Mouse (Mus musculus) NIH3T3 (cell line): ENCODE data around the gene Proser2.

Experiments used
- DNase-seq: peaks from one replicate; pipeline ENCODE4 v3.0.0-alpha.2; 2012; ENCODE audit warnings: low read depth

Proser2 gene

DNA sequence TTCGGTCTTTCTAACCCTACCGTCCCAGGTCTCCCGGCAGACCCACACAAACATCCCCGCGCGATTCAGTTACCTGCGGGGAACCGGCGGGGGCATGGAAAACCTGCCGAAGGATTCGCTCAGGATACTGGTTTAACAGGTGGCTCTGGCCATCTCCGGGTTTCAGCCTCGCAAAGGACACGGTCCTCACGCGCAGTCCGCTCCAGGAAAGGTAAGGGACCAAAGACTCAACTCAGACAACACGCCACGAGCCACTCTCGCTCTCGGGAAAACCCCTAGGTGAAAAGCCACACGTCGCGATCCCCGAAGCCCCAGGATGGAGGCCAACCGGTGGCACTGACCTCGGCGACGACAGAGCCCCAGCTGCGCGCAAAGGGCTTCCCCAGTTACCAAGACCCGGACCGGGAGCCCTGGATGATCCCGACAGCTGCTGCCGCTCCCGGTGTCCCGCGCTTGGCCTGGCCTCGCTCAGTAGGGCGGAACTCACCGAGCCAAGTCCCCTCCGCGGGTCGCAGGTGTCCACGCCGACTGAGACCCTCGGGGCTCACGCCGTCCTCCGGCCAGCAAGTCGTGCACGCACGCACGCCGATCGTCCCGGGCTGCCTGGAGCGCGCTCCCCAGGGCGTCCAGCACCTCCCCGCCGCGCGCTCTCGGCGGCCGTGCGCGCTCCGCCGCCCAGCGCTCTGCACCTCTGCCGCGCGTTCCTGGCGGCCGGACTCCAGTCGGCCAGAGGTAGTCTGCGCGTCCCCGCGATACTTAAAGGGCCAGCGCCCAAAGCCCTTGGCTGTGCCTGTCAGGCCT lies at the start of gene Proser2:
Gene Proser2, minus strand, starts transcription at position 657 of the 801 bp plus-strand sequence.
- DNase-seq = peak; percentile 69

DNA sequence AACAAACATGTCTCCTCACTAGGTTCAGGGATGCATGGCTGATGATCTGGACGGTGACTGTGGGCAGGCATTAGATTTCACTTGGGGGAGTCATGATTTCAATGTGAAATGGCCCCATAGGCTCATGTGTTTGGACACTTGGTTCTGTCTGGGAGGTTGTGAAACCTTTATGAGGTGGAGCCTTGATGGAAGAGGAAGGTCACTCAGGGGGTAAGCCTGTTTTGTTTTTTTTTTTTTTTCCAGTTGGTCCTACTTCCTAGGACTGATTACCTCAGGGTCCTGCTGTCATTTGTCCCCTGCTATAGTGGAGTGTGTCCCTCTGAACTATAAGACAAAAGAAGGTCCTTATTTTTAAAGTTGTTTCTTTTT lies 49.7 kb upstream of the Proser2 start:
- no peak for DNase-seq

DNA sequence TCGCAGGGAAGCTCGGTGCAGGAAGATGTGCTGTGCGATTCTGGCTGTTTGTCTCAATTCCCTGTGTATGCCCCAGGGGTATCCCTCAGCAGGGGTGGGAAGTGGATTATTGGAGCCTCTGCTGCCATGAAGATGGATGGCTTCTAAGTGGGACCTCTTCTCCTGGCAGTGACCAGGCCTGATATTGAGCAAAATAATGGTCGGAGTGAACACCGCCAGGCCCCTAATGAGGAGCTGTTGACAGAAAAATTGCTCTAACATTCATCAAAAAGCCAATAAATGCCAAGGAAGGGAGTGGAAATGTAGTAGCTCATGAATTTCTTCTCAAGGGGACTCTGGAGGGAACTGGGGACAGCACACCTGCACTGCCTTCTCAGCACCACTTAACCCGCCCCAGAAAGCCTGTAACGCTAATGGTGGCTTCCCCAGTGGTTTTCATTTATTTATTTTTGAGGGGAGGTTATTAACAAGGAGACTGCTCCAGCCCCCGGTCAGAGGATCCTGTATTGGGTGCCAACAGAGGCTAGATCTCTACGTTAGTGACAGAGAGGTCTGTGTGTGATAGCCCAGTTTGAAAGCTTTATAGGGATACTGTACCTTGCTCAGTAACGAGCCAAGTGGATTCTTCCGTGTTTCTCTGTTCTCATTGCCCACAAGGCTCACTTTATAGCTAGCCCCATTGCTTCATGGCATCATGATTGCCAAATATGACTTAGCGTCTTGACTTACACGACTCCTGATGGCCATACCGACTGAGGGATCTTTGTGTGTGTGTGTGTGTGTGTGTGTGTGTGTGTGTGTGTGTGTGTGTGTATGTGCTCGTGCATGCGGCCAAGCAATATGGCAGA lies 49.1 kb upstream of the Proser2 start:
- no peak for DNase-seq

DNA sequence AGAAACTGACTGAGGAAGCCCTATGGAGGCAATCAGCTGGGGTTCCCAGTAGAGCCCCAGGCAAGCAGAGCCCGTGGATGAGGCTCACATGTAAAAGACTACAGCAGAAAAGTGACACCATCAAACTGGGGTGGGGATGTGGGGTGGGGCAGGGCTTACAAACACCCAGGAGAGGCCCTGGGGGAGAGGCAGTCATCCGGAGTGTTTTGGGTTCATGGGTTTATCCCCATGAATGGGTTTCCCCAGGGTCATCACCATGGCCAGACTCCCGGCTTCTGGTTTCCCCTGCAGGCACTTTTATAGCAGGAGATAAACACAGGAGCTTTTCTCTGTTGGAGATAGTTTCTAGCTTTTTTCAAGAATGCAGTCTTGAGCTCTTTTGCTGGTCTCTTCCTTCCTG lies 43.0 kb upstream of the Proser2 start:
- no peak for DNase-seq

DNA sequence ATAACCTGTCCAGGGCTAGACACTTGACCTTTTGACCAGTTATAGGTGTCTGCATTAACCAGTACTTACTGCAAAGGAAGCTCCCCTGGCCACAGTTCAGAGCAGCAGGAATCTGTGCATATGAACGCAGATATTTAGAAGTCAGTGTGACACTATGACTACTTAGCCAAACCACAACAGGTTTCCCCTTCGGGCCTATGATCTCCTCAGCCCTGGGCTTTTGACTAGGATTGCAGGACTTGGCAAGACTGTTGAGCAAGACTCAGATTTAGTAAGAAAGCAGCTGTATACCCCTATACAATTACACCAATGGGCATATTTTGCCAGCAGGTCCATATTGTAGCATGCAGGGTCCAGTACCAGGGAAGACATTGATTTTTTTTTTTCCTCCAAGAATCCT lies 38.5 kb upstream of the Proser2 start:
- DNase-seq = no peak

DNA sequence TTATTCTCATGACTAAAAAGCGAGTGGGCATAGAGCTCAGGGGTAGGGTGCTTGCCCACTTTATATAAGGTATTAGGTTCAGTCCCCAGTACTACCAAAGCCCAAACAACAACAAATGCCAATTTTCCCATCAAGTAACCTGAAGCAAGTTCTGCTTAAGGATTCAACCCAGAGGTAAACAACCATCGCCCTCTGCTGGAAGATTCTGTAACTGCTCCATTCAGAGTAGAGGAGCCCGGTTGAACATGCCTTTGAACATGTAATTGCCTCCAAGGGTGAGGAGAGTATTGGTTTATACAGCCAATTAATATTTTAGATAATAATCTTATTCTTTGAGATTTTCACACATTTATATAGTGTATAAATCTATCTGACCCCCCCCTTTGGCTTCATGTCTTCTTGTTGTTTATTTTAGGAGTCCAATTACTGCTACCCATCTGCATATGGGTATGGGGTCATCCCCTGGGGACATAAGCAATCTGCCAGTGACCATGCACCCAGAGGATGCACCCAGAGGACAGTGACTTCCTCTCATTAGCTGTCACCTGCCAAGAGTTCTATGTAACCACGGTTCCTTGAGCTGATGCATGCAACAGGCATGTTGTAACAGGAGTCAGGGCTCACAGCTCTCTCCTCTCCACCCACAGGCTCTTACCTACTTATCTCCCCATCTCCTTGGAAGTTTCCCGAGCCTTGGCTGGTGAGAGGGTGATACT lies 38.0 kb upstream of the Proser2 start:
- peak; percentile 90 for DNase-seq

DNA sequence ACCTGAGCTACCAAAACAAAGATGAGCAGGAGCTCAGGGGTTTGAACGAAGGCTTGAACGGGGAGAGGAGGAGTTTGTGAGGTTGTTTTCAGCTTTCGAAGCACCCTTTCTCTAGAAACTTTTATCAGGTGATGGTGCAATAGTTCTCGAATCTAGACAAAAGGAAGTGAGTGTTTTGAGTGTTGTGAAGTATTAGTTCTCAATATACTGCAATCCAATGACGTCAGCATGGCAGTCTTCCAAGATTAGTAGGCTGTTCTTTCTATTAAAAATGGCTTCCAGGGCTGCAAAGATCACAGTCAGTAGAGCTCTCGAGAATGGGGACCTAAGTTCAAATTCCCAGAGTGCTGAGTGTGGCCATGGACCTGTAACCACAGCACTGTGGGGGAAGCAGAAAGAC lies 35.8 kb upstream of the Proser2 start:
- peak; percentile 73 for DNase-seq

DNA sequence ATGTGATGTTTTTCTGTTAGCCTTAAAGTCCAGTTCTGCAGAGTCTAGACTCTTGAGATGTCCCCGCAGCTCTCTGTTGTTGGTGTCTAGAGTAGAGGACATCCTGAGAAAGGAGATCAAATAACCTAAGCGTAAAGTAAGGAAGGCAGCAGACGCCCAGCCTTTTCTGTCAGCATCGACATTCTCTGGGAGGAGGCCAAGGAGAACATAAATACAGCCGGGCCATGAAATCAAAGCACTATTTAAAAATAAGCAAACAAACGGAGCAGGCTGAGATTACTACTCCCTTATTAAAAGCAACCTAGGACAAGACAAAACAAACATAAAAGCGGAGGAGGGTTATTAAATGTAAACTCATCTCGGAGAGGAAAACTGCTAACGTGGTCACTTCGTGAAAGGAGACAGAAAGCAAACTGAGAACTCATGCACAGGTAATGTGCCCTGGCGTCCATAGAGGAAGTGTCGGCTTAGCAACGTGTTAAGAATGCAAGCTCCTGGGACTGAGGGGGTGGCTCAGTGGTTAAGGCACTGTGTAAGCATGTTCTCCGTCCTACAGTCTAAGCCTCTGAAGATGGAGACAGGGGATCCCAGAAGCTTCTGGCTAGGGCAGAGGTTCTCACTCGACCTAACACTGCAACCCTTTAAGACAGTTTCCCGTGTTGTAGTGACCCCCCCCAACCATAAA lies 34.7 kb upstream of the Proser2 start:
- no peak for DNase-seq

DNA sequence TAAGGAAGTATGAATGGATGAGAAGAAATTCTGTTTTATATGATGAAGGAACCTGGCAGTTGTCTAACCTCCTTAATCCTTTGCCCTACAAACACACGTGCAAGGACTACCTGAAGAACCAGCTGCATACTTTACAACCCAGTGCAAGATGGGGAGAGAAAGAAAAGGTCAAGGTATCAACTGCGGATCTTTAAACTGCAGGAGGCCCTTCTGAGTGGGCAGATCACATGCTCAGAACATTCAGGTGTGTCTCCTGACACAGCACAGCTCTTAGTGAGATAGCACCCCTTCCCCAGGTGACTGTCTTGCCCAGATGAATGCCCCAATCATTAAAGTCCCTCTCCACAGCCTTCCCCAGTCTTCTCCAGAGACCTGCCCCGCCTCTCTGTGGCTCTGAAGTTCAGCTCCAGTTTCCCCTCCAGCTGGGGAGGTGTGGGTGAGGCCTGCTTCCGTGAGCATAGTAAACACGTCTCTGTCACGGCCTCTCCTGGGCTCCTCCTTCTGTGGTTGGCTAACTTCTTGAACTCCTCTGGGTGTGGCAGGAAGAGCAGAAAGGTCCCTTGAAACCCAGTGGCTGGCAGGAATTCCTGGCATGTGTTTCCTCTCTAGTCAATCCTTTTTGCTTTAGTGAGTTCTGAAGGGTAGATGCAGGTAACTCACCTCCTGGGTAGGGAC lies 32.5 kb upstream of the Proser2 start:
- peak; percentile 8 for DNase-seq

DNA sequence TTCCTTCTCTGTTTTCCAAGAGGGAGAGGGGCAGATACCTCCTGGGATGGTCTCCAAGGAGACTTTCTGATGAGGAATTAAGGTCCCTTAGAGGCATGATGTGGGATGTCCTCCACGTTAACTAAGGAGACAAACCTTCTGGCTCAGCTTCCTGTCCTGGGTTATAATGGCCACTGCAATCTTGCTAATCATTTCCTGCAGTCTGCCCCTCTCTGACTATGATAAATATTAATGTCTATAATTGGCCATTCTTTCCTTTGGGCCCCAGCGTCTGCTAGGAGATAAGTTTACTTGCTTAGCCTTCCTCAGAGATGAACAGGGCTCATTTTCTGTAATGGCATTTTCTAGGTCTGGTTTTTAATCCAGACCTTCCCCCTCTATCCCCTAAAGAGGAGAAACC lies 29.7 kb upstream of the Proser2 start:
- no peak for DNase-seq

DNA sequence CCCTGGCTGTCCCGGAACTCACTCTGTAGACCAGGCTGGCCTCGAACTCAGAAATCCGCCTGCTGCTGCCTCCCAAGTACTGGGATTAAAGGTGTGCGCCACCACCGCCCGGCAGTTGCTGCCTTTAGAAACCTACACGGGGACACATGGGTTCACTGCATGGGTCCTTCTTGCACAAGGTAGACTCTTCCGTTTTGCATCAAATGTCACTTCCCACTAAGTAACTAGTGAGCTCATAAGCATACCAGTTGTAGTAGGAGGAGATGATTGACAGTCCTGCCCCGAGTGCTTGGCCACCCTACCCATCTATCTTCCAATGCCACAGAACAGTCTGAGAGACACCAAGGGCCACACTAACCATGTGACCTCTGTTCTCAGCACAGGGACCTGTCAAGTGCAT lies 29.2 kb upstream of the Proser2 start:
- DNase-seq = no peak

DNA sequence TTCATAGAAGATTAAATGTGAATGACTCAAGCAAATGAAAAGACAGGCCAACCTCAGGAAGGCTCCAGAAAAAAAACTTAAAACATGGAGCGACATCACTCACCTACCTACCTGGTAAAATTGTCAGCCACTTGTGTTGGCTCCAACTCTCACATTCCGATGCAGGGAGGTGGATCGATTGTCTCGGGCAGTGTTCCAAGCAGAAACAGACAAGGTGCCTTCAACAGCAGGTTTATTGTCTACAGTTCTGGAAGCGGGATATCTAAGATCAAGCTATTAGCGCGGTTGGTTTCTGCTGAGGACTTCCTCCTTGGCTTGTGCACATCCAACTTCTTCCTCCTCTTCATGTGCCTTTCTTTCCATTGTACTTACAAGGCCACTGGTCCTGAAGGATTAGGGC lies 27.6 kb upstream of the Proser2 start:
- no peak for DNase-seq

DNA sequence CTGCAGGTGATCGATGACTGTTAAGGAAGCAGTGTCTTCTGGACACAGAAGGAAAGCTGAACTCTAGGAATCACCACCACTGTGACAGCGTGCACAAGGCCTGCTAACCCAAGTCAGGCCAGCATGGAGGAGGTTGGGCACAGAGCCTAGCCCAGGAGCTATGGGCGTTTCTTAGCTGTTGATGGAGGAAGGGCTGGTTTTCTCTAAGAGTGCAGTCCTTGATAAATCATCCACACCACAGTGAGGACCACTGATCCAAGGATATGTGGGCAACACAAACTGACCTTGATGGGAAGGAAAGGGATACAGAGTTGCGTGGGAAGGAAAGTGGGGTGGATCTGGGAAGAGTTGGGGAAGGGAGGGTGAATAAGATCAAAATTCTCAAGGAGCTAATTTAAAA lies 27.2 kb upstream of the Proser2 start:
- DNase-seq = no peak

DNA sequence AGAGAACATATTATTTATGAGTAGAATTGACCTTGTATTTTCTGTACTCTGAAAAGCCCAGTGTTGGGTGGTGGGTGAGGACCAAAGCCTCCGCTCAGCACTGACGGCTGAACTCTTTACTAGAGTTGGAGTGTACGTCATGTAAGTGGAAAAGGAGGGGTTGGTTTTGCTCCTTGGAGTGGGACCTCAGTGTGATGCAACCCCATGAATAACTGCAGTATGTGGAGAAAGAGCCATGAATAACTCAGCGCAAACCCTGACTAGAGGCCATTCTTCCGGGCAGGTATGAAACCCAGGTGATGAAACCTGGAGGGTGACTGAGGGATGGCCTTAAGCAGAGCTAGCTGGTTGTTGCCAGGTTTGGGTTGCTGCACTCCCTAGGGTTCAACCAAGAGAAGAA lies 19.8 kb upstream of the Proser2 start:
- DNase-seq = no peak

DNA sequence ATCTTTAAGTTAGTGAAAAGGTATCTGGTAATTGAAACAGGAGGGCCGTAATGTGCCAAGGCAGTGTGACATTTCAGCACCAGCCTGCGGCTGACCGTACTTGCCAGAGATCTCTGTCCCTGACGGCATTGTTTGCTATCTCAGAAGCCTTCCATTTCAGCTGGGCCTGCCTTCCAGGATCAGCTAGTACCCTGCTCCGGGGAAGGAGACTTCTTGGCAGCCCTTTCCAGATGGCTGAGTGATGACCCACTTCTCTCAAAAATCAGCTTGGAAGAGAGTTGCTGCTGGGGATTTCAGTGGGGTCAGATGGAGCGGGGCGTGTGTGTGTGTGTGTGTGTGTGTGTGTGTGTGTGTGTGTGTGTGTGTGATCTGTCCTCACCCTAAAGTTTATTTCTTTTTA lies 16.9 kb upstream of the Proser2 start:
- no peak for DNase-seq

DNA sequence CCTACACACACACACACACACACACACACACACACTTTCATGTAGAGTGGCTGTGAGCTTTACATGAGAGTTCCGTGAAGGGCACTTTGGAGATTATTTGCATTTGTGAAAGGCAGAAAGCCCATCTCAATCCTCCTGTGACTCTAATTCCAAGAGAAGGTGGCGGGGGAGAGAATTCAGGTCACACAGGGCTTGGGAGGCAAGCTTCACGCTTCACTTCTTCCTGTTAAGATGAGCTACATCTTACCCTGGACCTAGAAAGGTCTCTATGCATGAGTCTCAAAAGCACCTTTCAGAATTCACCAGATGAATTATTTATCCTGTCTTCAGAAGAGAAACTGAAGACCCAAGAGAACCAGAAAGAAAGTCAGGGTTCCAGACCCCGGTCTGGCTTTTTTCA lies 16.2 kb upstream of the Proser2 start:
- no peak for DNase-seq

DNA sequence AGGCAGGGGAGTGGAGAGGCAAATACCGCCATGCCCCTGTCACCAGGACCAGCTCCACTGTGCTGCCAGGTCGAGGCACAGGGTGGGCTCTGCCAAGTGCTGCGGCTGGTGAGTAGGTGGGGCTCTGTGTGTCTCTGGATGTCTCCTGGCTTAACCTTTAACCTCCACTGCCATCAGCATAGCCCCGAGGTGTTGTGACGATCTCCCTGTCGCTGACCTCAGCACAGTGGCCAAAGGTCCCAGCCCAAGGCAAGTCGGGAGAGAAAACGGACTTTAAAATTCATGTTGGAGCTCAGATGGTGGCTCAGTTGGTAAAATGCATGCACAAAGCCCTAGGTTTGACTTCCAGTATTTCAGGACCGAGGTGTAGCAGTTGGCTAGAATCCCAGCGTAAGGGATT lies 15.6 kb upstream of the Proser2 start:
- no peak for DNase-seq

DNA sequence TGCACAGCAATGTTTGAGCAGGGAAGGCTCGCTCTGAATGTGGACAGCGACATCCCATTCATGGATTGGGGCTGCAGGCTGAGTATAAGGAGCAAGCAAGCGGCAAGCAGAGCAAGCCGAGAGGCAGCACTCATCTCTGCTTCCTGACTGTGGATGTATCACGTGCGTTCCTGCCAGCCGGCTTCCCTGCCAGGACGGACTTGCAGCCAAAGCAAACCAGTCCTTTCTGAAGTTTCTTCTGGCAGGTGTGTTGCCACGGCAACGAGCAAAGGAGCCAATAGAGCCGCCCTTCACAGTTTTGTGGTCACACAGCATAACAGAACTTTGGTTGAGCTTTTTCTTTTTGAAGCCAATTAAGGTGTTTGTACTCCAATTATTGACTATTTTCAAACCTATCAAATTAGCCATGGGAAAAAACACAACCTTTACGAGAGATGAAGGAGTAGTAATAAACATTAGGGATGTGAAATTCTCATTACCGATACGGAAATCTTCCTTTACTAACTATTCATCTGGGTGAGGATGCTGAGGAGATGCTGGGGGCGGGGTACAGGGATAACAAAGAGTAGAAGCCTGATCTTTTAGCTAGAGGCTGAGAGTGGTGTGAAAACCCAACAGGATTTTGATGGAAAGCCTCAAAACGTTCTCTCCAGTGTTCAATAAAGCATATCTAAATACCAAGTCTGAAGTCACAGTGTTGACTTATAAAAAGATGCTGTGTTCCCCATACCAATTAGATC lies 13.1 kb upstream of the Proser2 start:
- no peak for DNase-seq

DNA sequence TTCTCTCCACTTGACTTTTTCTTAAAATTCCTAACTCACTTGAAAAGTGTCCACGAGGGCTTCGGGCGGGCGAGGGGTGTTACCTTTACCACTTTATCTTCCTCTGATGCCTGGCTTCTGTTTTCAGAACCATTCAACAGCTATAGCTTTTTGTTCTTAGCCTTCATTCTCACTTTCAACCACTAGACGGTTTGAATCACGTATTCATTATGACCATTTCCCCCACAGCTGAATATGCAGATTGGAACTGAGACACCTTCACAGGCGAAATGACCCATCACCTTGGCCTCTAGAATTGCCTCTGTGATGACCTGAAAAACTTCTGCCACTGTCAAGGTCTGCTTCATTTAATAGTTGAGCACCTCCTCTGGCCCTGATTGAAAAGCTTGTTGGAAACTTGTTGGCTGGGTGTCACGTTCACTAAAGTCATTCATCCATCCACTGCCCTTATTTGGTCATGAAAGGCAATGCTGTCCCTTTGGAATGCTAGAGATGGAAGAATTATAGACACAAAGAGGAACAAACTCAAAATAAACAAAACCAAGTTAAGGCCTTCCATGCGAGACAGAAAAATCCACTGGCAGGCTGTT lies 10.7 kb upstream of the Proser2 start:
- DNase-seq = peak; percentile 18

DNA sequence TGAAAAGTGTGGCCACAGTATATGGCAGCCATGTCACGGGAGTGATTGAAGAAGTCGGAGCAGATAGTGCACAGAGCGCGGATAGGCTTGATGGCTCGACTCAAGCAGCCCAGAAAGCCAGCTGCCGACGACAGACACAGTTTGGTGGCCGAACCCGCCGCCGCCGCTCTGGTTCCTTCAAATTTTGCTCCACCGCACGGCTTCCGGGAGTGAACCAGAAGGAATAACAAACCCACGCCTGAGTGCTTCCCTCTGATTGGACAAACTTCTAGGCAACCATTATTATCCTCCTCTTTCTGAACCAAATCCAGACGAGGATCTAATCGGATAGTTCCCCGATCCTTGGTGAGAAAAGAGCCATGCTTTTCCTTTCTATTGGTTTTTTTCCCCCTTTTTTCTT lies 3.9 kb upstream of the Proser2 start:
- DNase-seq = no peak

DNA sequence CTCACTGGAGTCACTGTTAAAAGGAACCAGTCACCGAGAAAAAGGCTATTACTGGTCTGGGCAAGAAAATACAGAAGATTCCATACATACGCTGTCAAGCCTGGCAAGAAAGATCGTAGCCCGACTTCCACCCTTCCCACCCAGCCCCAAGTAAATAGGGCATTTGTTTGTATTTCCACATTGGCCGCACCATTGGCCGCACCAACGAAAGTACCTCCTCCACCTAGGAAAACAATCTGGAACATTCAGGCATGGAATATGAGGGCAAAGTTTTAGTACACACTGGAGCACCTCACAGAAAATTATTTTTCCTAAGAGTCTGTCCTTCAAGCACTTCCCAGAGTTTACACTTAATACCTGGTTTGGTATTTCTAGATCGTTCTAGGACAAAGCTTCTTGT lies 1.1 kb downstream of the Proser2 start:
- no peak for DNase-seq
